Mouse (Mus musculus) T-cell, adult 2 months (primary cell): ENCODE measurements around the gene 1700029P11Rik.
A peak's percentile ranks its signal among the peaks of the same experiment; 100 is the strongest.

ENCODE experiments used
- DNase-seq: peaks from one replicate; pipeline ENCODE4 v3.0.0; 2022; ENCODE audit warnings: low spot score

The 1700029P11Rik gene

DNA sequence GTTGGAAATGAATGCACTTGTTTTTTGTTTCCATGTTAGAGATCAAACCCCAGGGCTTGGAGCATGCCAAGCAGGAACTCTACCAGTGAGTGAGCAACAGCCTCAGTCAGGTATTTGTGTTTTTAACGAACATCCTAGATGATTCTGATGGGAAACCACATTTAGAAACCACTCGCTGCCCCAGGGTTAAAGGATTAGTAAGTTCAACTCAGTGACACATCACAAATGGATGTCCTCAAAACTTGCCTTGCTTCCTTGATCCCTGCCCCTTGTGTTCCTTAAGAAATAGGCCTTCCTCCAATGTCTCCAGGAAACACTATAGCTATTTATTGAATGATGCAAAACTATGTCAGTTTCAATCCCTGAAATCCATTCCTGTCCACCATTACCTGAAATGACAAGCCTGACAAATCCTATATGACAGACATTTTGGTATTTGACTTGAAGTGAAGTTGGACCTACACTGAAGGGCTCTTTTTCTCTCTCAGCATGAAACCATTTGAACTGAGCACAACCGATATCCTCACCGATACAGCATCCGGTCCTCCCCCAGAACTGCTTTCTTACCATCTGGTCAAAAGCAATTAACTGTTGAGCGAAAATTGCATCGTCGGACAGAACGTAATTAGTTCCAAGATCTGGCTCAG lies 34.5 kb downstream of the 1700029P11Rik start:
- no peak for DNase-seq

DNA sequence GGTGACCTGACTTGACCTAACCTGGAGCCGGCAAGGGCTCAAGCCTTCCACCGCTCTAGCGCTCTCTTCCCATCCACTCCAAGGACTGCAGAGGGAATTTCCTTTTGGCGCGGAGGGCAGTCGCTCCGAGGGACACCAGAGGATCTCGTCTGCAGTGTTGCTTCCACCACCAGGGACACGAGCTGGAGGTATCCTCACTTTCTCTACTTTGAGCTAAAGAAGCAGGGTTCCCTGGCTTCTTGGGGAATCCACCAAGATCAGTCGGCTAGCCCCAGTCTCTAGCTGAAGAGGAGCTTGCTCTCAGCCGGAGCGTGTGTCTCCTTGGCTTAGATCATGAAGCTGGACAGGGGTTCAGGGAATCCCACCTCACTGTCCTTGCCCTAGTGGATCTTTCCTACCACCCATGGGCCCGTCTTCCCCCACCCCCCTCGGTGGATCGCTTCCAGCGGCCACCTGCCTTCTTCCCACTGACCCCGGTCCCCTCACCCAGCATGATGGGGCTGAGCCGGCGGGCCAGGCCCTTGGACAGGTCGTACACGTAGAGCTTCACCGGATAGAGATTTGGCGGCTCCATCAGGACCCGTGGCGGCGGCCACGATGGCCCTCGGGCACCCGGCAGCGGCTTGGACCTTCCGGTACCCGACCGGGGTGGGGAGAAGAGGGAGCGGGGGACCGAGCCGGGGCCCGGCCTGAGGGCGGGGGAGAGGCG lies 35.2 kb downstream of the 1700029P11Rik start:
- DNase-seq = peak; percentile 26

DNA sequence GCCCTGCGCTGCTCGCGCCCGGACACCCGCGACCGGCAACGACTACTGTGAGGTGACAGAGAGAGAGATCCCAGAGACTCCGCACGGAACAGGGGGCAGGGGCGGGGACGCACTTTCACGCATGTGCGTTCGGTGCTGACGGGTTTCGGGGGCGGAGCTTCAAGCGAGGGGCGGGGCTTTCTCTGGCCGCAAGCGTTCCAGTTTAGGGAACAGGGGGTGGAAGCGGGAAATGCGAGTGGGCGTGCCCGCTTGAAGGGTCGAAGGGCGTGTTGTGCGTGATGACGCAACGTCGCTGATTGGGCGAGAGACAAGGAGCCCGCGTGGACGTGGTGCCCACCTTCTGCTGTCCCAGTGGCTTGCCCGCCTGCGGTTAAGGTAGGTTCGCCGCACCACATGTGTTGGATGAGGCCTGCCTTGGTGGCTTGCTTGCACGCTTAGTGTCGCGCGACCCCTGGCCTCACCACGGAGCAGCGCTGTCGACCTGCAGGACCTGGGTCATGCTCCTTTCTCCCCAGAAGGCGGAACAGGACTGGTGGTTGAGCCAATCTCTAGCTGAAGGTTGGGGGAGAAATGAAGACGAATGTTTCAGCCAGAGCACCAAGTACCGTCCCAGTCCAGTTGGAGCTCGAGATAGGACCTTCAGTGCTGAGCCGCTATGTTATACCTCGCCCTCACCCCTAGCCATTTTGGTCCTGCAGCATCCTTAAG lies 35.9 kb downstream of the 1700029P11Rik start:
- DNase-seq = peak; percentile 98

DNA sequence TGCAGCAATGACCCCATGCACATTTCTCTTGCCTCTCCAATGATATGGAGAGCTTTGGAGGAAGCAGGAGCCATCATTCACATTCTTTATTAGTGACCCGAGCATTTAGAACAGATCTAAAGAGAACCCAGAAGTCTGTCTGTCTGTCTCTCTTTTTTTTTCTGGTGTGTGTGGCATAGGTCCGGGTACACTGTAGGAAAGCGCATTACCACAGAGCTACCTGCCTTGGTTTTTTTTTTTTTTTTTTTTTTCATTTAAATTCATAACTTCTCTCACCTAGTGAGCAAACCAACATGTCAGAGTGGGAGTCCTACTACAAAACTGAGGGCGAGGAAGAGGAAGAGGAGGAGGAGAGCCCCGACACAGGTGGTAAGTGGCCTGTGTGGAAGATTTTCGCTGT lies 36.5 kb downstream of the 1700029P11Rik start:
- no peak for DNase-seq

DNA sequence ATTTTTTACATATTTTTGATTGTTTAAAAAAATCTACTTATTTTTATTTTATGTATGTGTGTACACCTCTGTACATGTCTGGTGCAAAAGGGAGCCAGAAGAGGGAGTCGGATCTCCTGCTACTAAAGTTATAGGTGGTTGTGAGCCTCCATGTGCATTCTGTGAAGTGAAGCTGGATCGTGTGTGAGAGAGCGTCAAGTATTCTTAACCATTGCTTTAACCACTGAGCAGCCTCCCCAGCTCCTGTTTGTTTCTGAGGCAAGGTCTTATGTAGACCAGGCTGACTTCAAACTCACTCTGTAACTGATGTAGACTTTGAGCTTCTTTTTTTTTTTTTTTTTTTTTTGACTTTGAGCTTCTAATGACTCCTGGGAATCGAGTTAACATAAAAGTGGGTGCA lies 37.1 kb downstream of the 1700029P11Rik start:
- DNase-seq = no peak

DNA sequence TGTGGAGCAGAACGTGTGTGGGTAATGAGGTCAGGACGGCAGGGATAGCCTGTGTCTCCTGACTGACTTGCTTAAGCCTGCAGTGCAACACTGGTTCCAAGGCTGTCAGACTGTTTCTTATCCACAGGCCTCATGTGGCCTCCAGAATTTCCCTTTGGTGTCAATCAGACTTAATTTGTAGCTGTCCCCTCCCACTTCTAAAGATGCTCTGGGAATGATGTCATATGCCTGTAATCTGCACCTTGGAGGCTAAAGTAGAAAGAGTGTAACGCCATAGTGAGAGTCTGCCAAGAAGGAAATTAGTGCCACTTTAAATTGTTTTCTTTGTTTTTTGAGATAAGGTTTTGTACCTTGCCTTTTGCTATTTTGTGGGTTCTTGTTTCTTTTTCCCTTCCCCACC lies 38.9 kb downstream of the 1700029P11Rik start:
- DNase-seq = no peak

GRCm38 (mm10) chr15:82022535-82023088 lies 42.3 kb downstream of the 1700029P11Rik start:
- DNase-seq = no peak

DNA sequence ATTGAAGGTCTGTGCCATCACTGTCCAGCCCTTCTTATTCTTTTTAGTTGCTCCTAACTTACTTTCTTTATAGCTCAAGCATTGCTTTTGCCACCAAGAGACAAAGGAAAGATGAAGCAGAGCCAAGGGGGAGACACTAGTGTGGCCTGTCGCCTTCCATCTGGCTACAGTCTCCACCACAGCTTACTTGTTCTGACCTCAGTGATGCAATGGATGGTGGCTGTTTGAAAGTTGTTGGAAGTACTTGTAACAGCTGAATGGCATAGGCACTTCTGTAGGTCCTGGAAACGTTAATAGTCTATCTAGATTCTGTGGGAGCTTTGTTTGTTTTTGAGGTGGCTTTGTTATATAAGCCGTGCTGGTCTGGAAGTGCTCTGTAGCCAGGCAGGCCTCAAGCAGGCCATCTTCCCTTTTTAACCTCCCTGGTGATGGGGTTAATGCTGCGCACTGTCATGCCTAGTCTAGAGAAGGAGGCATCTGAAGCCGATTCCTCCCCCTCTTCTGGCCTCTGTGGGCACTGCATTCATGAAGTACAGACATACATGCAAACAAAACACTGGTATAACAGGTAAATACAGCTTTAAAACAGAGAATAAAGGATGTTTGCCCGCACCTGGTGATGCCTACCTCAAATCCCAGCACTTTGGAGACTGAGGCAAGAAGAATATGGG lies 43.8 kb downstream of the 1700029P11Rik start:
- no peak for DNase-seq

GRCm38 (mm10) chr15:82027276-82027675 lies 46.9 kb downstream of the 1700029P11Rik start:
- no peak for DNase-seq

GRCm38 (mm10) chr15:82027726-82028125 lies 47.4 kb downstream of the 1700029P11Rik start:
- DNase-seq = no peak
